Mouse (Mus musculus): ENCODE data around the gene Olfr1418.

DNA sequence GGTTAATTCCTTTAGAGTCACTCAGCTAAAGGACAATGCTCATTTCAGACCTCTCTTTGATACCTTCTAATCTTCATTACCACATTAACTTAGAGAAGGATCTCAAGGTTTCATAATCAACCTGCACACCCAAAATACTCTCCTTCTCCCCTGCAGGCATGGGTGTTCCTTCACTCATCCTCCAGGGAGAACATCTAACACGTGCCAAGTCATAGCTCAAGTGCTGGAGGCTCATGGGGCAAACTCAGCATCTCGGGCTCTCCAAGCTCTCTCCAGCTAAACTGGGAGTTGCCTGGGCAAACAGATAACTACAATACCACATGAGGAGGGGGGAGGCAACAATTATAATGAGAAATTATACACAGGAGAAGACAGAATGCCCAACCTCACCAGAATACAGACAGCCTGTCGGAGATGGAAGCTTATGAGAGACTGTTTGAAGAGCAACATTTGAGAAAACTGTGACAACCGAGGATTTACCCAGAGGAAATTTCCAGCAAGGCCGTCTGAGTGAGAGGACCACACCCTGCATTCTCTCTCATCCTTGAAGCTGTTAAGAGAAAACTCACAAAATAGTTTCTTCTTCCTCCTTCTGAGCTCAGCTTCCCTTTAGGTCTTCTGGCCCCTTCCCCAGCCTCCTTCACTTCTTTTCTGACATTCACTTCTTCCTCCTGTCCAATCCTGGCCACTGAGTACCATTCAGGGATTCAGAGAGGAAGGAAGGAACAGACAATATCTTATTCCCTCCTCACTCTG is 50.7 kb downstream of the Olfr1418 start:
- TF ChIP-seq CTCF (IDR thresholded peaks at IDR 0.05; ENCODE audit: control insufficient read depth, insufficient read depth, low read length), result no peak
- TF ChIP-seq POLR2A (IDR thresholded peaks at IDR 0.05; ENCODE audit: borderline replicate concordance, control insufficient read depth, low read depth, low read length), result no peak
